Mouse (Mus musculus) kidney, postnatal 36 days (tissue): ENCODE results near the gene Bmp7.

Experiments used
- DNase-seq, 2 experiments: peaks; one replicate each; pipeline ENCODE4 v3.0.0; 2021 to 2022; ENCODE audit warnings: mixed read lengths in 2 of 2

Bmp7 gene

GRCm38 (mm10) chr2:172940003-172940798 lies at the start of gene Bmp7:
TSS of gene Bmp7 (minus strand) at chr2:172940321.
- DNase-seq = peak; percentile 88 to 89

GRCm38 (mm10) chr2:172982776-172983561 lies 42.8 kb upstream of the Bmp7 start:
- DNase-seq = peak; percentile 86 to 89

GRCm38 (mm10) chr2:172979666-172980345 lies 39.7 kb upstream of the Bmp7 start:
- DNase-seq = no peak

- no peak for DNase-seq
Measured at GRCm38 (mm10) chr2:172978131-172978633, 38.1 kb upstream of the Bmp7 start.

GRCm38 (mm10) chr2:172977409-172978130 lies 37.4 kb upstream of the Bmp7 start, which contains the start of gene Spo11:
TSS of gene Spo11 (plus strand) at chr2:172977700.
- no peak for DNase-seq

GRCm38 (mm10) chr2:172976661-172977238 lies 36.6 kb upstream of the Bmp7 start:
- DNase-seq = no peak

- no peak for DNase-seq
Measured at GRCm38 (mm10) chr2:172975159-172975558, 35.0 kb upstream of the Bmp7 start.

- no peak for DNase-seq
Measured at GRCm38 (mm10) chr2:172974701-172975100, 34.6 kb upstream of the Bmp7 start.

GRCm38 (mm10) chr2:172973806-172974565 lies 33.9 kb upstream of the Bmp7 start:
- peak; percentile 25 to 35 for DNase-seq

GRCm38 (mm10) chr2:172971865-172972264 lies 31.7 kb upstream of the Bmp7 start:
- no peak for DNase-seq

- DNase-seq = no peak
Measured at GRCm38 (mm10) chr2:172966480-172966879, 26.4 kb upstream of the Bmp7 start.

GRCm38 (mm10) chr2:172965249-172965648 lies 25.1 kb upstream of the Bmp7 start:
- peak; percentile 76 to 82 for DNase-seq

GRCm38 (mm10) chr2:172961211-172961610 lies 21.1 kb upstream of the Bmp7 start:
- DNase-seq = peak; percentile 76 to 85

GRCm38 (mm10) chr2:172960350-172960749 lies 20.2 kb upstream of the Bmp7 start:
- no peak for DNase-seq

- DNase-seq = peak; percentile 64 to 66
Measured at GRCm38 (mm10) chr2:172959006-172959768, 19.1 kb upstream of the Bmp7 start.

GRCm38 (mm10) chr2:172958579-172958978 lies 18.5 kb upstream of the Bmp7 start:
- no peak for DNase-seq

GRCm38 (mm10) chr2:172951976-172952375 lies 11.9 kb upstream of the Bmp7 start:
- no peak for DNase-seq

GRCm38 (mm10) chr2:172950722-172951121 lies 10.6 kb upstream of the Bmp7 start:
- no peak for DNase-seq

- DNase-seq = no peak
Measured at GRCm38 (mm10) chr2:172950119-172950676, 10.1 kb upstream of the Bmp7 start.

GRCm38 (mm10) chr2:172949051-172949450 lies 8.9 kb upstream of the Bmp7 start:
- no peak for DNase-seq
